Mouse (Mus musculus) stomach, embryonic 14.5 days (tissue): ENCODE measurements at regions not wholly inside any gene's neighbourhood (a gene's known extent, or its start where the extent isn't known, plus 50 kb on each side); places are given as distances from the start of the nearest gene placed in this dataset.
"Not testable (repeated sequence)": the region's sequence is repeated elsewhere in the genome, so short reads cannot be mapped to it uniquely, and the experiment has no call there.

ENCODE experiments used
- ATAC-seq: fragments of 200-750 bp; cut with Nextera tagmentation; 2 replicates; pipeline ENCODE4 v1.8.0; 2017; ENCODE audit warnings: low read depth, moderate TSS enrichment; ENCODE audit not compliant: insufficient number of reproducible peaks, insufficient read depth, low FRiP score
- H3K27ac ChIP-seq: fragments of 300-500 bp; sonication (generic); 2 replicates; pipeline ENCODE4 v1.5.1; 2014; ENCODE audit warnings: mild to moderate bottlenecking, low read length, moderate library complexity, mixed read lengths
- H3K27me3 ChIP-seq: fragments of 300-500 bp; sonication (generic); 2 replicates; pipeline ENCODE4 v1.6.1; 2014; ENCODE audit warnings: low read length, control low read depth, mixed read lengths; ENCODE audit not compliant: control insufficient read depth, insufficient read depth
- H3K36me3 ChIP-seq: fragments of 300-500 bp; sonication (generic); 2 replicates; pipeline ENCODE4 v1.6.1; 2014; ENCODE audit warnings: mild to moderate bottlenecking, control low read depth, low read length, moderate library complexity, mixed read lengths; ENCODE audit not compliant: control insufficient read depth, insufficient read depth
- H3K4me1 ChIP-seq: fragments of 300-500 bp; sonication (generic); 2 replicates; pipeline ENCODE4 v1.6.1; 2014; ENCODE audit warnings: low read length, control low read depth, mixed read lengths; ENCODE audit not compliant: control insufficient read depth, insufficient read depth
- H3K4me2 ChIP-seq: fragments of 300-500 bp; sonication (generic); replicated peaks from 2 replicates; pipeline ENCODE4 v1.6.1; 2014; ENCODE audit warnings: low read depth, low read length, control low read depth
- H3K4me3 ChIP-seq: fragments of 300-500 bp; sonication (generic); 2 replicates; pipeline ENCODE4 v1.5.1; 2014; ENCODE audit warnings: low read depth, low read length, control low read depth
- H3K9ac ChIP-seq: fragments of 300-500 bp; sonication (generic); replicated peaks from 2 replicates; pipeline ENCODE4 v1.6.1; 2014; ENCODE audit warnings: low read depth, mild to moderate bottlenecking, control low read depth, low read length, moderate library complexity, mixed read lengths
- H3K9me3 ChIP-seq: fragments of 300-500 bp; sonication (generic); 2 replicates; pipeline ENCODE4 v1.6.1; 2016; ENCODE audit warnings: low read depth, low read length, control low read depth; ENCODE audit not compliant: control insufficient read depth
- WGBS: fragments of 180-500 bp; shearing (Covaris S2); extraction: QIAGEN DNeasy Blood & Tissue Kit; methylation state at CpG from one replicate; pipeline ENCODE4 v1.1.7; 2014; 5-methylcytosine and 5-hydroxymethylcytosine counted together

DNA sequence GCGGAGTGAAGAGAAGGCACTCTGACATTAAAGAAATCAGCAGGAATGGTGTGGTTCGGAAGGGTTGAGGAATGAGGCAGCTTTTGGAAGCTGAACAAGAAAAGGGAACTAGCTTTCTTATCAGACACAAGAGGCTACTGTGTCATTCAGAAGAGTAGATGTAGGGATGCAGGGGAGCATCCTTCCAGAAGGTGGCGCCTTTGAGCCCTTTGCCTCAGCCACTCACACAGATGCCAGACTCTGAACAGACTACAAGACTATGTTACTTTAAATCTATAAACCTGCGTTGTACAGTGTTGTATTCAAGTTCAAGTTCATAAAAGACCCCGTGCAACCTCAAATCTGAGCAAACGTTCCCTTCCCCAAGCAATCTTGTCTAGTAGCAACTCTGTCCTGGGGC lies 128.9 kb downstream of the Kap start:
- ATAC-seq, H3K36me3 ChIP-seq, H3K4me1 ChIP-seq, H3K27me3 ChIP-seq, H3K27ac ChIP-seq, H3K4me2 ChIP-seq, H3K9ac ChIP-seq, H3K4me3 ChIP-seq, H3K9me3 ChIP-seq: not testable (repeated sequence)
- 69% methylated on average over 6 of the region's 6 CpGs for WGBS

DNA sequence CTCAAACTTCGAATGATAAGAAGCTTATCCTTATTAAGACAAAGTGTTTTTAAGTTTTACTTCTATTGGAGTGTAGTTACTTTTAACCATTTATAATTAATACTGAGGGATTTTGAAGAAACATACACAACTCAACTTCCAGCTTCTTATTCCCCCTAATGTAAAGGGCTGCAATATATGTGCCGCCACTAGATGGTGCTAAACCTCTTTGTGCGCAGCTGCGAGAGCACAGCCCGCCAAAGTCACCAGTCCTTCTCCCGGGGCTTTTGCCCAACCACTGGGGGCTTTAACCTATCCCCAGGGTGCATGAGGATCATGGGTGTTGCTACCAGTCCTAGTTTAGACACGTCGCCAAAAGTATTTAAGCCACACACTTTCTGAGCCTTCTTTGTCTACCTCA lies 146.8 kb downstream of the Kap start:
- not testable (repeated sequence) for H3K27me3 ChIP-seq, H3K36me3 ChIP-seq, H3K27ac ChIP-seq, H3K4me2 ChIP-seq, H3K9me3 ChIP-seq, H3K4me1 ChIP-seq, ATAC-seq, H3K9ac ChIP-seq
- WGBS: 1% methylated on average over 8 of the region's 8 CpGs
- H3K4me3 ChIP-seq: 0 out of 2 replicates have a peak overlapping the region, but pooled peaks have one; percentile 3

DNA sequence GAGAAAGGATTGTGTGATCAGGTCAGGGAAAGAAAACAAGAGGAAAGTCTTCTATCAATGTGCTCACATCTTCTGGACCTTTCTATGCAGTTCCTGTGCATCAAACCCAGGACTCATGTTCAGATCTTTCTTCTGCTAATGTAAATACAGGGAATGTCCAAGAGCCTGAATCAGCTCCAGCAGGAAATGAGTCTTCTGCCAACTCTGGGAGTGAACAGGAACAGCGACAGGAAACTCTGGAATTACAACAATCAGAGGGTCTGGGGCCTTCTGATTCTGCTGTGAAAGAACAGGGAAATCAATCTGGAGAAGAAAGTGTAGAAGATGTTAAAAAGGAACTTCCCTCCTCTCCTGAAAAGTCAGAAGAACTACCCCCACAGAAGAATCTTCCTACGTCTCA lies 151.9 kb downstream of the Kap start:
- H3K4me1 ChIP-seq: no peaks in the 10 kb centered on the region
- H3K9ac ChIP-seq: no peak overlapping the region
- ATAC-seq: no peak
- no peaks in the 10 kb centered on the region for H3K27me3 ChIP-seq
- no peaks in the 10 kb centered on the region for H3K36me3 ChIP-seq
- WGBS: 54% methylated on average over 2 of the region's 2 CpGs
- H3K9me3 ChIP-seq: no peaks in the 10 kb centered on the region
- no peak overlapping the region for H3K4me2 ChIP-seq
- no peak overlapping the region for H3K27ac ChIP-seq
- H3K4me3 ChIP-seq: no peak overlapping the region
